Mouse (Mus musculus) pancreas, adult 10 weeks (tissue): ENCODE data around the gene Olfr279. TPM values are rescaled to one million over a fixed set of nuclear protein-coding genes. Genes with fewer than 3 reads are reported as not detected.

Source experiments
- polyA plus RNA-seq: library from polyadenylated mRNA; stranded (reverse); fragments of 350-450 nt; fragmentation: Illumina TruSeq; extraction: RNeasy Lipid Tissue Mini Kit (QIAGEN cat#74804); gene quantifications from one replicate; pipeline ENCODE4 v1.2.3, GENCODE M21; 2015; ENCODE audit warnings: low read depth, low replicate concordance; ENCODE audit not compliant: insufficient read depth

The Olfr279 gene
- polyA plus RNA-seq = not detected

GRCm38 (mm10) chr15:98492102-98492501 lies at the start of gene Olfr279:
Gene Olfr279 (plus strand): TSS chr15:98492402.

GRCm38 (mm10) chr15:98452288-98452687 lies 39.9 kb upstream of the Olfr279 start, which contains the start of gene Olfr281:
Gene Olfr281 (plus strand): TSS chr15:98452588.

GRCm38 (mm10) chr15:98469596-98469995 lies 22.6 kb upstream of the Olfr279 start, which contains the start of gene OR5BS1P:
Gene OR5BS1P (plus strand): TSS chr15:98469896.

DNA sequence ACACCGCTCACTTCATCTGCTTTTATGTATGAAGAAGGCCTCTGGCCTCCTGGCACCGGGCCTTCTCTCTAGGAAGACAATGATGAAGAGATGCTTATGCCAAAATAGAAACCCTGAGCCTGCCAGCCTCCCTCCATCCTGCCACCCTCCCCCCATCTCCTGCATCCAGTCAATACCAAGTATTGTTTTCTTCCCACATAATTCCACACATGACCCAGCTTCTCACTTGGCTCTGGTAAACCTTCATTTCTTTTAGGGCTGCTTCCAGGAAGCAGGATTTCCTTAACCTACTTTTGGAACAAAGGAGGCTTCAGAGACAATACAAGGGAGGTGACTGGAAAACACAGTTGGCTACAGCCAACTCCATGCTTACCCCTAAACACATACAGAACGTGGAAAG lies 9.5 kb upstream of the Olfr279 start, which contains the start of gene Lalba:
TSS of gene Lalba (minus strand) at position 21 of the 400 bp plus-strand sequence.

GRCm38 (mm10) chr15:98533881-98534627 lies 41.9 kb downstream of the Olfr279 start, which contains the start of gene Kansl2:
Gene Kansl2 (minus strand): TSS chr15:98534264.

Other genes with a start within 250 kb of the Olfr279 start
- gene H1fnt, start 235.1 kb upstream of the Olfr279 start, polyA plus RNA-seq = not detected
- 1.1 TPM for gene Zfp641, start 196.2 kb upstream of the Olfr279 start, polyA plus RNA-seq
- not detected for gene Olfr285, start 175.0 kb upstream of the Olfr279 start, polyA plus RNA-seq
- gene Olfr284, start 151.4 kb upstream of the Olfr279 start, polyA plus RNA-seq = not detected
- gene Olfr283, start 111.5 kb upstream of the Olfr279 start, polyA plus RNA-seq = not detected
- gene Olfr282, start 61.2 kb upstream of the Olfr279 start, polyA plus RNA-seq = not detected
- gene Olfr281, start 39.8 kb upstream of the Olfr279 start, polyA plus RNA-seq = not detected
- not detected for gene OR5BS1P, start 22.5 kb upstream of the Olfr279 start, polyA plus RNA-seq
- not detected for gene Lalba, start 9.7 kb upstream of the Olfr279 start, polyA plus RNA-seq
- gene Kansl2, start 41.9 kb downstream of the Olfr279 start, polyA plus RNA-seq = 13.7 TPM
- 10.4 TPM for gene Ccnt1, start 78.5 kb downstream of the Olfr279 start, polyA plus RNA-seq
- 4.3 TPM for gene 4930415O20Rik, start 78.6 kb downstream of the Olfr279 start, polyA plus RNA-seq
- 28.0 TPM for gene Adcy6, start 117.7 kb downstream of the Olfr279 start, polyA plus RNA-seq
- 5.0 TPM for gene Cacnb3, start 138.4 kb downstream of the Olfr279 start, polyA plus RNA-seq
- gene Ddx23, start 170.5 kb downstream of the Olfr279 start, polyA plus RNA-seq = 15.6 TPM
- gene Rnd1, start 185.1 kb downstream of the Olfr279 start, polyA plus RNA-seq = 1.2 TPM
- not detected for gene Ccdc65, start 215.8 kb downstream of the Olfr279 start, polyA plus RNA-seq
- gene Fkbp11, start 235.8 kb downstream of the Olfr279 start, polyA plus RNA-seq = 174 TPM